Mouse (Mus musculus): ENCODE data around the gene Tbxa2r. TPM values are rescaled to one million over a fixed set of nuclear protein-coding genes. Genes with fewer than 3 reads are reported as not detected.
A peak's percentile ranks its signal among the peaks of the same experiment; 100 is the strongest.

Gene Tbxa2r
- polyA plus RNA-seq, 1 experiment from 2014 or later, result 22.3 TPM

DNA sequence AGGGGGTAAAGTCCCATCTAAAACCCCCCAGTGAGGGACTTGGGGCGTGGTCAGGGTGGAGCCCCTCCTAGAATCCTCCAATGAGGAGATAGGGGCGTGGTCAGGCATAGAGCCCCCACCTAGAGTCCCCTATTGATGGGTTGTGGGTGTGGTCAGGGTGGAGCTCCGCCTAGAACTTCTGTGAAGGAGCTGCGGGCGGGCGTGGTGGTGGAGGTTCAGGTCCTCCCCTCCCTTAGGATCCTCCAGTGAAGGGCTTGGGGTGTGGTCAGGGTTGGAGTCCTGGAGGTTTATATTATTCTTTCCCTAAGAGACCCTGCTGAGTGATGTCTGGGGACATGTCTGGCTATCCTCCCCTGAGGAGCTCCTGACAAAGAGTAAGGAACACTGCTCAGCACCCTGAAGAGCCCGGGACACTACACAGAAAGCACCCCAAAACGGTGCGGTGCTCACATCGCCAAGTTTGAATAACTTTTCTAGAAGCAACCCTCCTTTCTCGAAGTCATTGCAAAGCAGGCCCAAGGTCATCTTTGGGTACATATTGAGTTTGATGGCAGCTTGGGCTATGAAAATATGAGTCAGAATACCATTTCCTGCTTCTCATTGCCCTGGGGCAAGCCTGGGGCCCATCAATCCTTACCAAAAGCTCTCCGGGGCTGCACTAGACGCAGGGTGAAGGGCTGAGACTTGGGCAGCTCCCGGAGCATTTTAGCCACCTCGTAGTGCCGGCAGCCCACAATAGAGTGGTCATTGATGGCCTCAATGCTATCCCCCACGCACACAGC, 12.2 kb downstream of the Tbxa2r start:
- no peak overlapping the region for H3K4me2 ChIP-seq (ENCODE audit: low read length)
- ATAC-seq (replicated peaks; ENCODE audit: low FRiP score, low TSS enrichment, low read depth), result no peak
- 43% methylated on average over 17 of the region's 17 CpGs for WGBS
- no peak for DNase-seq (ENCODE audit: low spot score)
- H3K27me3 ChIP-seq (replicated peaks; ENCODE audit: control insufficient read depth, insufficient read depth, low read length), result peaks cover 36% of the 10 kb centered on the region
- H3K9me3 ChIP-seq (ENCODE audit: control insufficient read depth, low read length), result no peaks in the 10 kb centered on the region
- H3K36me3 ChIP-seq (ENCODE audit: control insufficient read depth, insufficient read depth, low read length), result no peaks in the 10 kb centered on the region
- H3K27ac ChIP-seq (ENCODE audit: low read depth), result no peak overlapping the region
- H3K4me1 ChIP-seq (replicated peaks; ENCODE audit: control insufficient read depth, insufficient read depth, low read length), result peaks cover 19% of the 10 kb centered on the region
- no peak overlapping the region for H3K4me3 ChIP-seq (ENCODE audit: low read depth, low read length)
- no peak overlapping the region for H3K9ac ChIP-seq (ENCODE audit: low read length)

DNA sequence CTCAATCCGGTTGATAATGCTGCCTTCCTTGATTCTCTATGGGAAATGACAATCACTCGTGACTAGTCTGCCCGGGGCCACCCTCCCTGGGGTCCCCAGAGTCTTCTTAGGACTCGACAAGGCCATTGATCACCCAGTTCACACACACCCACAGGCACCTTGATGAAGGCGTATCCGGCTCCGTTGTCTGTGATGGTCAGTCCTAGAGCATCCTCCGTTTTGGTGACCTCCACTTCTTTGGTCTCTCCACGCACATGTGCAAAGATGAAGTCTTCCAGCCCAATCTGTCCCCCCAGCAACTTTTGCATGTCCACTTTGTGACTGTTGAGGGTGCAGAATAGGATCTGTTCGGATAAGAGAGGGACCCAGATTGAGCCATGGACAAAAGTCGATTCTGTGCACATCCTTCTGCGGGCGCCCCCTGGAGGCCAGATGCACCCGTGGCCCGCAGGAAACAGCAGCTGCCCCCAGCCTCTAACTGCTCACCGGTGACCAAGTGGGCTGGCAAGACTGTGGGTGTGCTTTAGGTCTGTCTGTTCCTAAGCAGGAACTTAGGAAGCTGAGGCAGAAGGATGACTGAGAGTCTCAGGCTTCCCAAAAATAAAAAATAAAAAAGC, 12.9 kb downstream of the Tbxa2r start:
- H3K9ac ChIP-seq (ENCODE audit: low read length), result no peak overlapping the region
- H3K27ac ChIP-seq (ENCODE audit: low read depth), result no peak overlapping the region
- peaks cover 36% of the 10 kb centered on the region for H3K27me3 ChIP-seq (replicated peaks; ENCODE audit: control insufficient read depth, insufficient read depth, low read length)
- H3K4me2 ChIP-seq (ENCODE audit: low read length), result no peak overlapping the region
- no peaks in the 10 kb centered on the region for H3K36me3 ChIP-seq (ENCODE audit: control insufficient read depth, insufficient read depth, low read length)
- DNase-seq (ENCODE audit: low spot score) (peak; percentile 87), ATAC-seq (replicated peaks; ENCODE audit: low FRiP score, low TSS enrichment, low read depth) (no peak)
- peaks cover 15% of the 10 kb centered on the region for H3K4me1 ChIP-seq (replicated peaks; ENCODE audit: control insufficient read depth, insufficient read depth, low read length)
- 34% methylated on average over 16 of the region's 16 CpGs for WGBS
- H3K4me3 ChIP-seq (ENCODE audit: low read depth, low read length), result no peak overlapping the region
- H3K9me3 ChIP-seq (ENCODE audit: control insufficient read depth, low read length), result no peaks in the 10 kb centered on the region

DNA sequence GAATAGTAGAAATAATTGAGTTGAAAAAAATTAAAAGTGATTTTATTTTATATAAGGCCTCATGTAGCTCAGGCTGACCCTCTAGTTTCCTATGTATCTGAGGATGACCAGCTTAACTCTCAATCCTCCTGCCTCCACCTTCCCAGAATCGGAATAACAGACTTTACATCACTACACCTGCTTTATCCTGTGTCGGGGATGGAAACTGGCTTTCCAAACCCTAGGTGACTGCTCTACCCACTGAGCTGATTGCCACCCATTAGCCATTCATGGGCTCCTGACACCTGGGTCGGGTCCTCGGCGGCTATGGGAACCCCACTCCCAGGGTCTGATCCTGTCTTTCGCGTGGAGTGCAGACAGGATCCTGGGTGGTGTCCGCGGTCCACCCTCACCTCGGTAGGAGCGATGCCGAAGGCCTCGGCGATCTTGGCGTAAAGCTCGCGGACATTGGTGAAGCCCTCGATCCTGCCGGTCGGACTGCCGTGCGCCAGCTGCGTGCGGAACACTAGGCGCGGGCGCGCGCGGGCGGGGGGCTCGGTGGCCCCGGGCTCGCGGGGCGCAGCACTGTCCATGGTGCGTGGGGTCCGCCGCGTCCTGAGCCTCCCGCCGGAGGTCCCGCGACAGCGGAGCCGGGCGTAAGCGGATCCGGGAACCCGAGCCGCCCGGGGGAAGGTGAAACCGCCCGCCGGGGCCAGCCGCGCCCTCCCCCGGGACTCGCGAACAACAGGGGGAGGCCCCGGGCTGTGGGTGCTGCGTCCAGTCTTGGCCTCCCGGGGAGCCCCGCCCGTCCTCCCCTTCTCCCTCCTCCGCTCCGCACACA, 14.4 kb downstream of the Tbxa2r start, which contains the start of gene Gipc3:
Gene Gipc3, minus strand, starts transcription at position 581 of the 820 bp plus-strand sequence.
- ATAC-seq (replicated peaks; ENCODE audit: low FRiP score, low TSS enrichment, low read depth), result no peak
- 4% methylated on average over 56 of the region's 67 CpGs for WGBS
- H3K4me3 ChIP-seq (ENCODE audit: low read depth, low read length), result peak within 1 kb of the TSS; percentile 44
- no peak for DNase-seq (ENCODE audit: low spot score)
- H3K27ac ChIP-seq (ENCODE audit: low read depth), result no peak within 1 kb of the TSS
- H3K4me1 ChIP-seq (replicated peaks; ENCODE audit: control insufficient read depth, insufficient read depth, low read length), result peaks cover 22% of the 10 kb centered on the region
- H3K9me3 ChIP-seq (ENCODE audit: control insufficient read depth, low read length), result no peaks in the 10 kb centered on the region
- H3K36me3 ChIP-seq (ENCODE audit: control insufficient read depth, insufficient read depth, low read length), result peaks cover 6% of the 10 kb centered on the region
- peak within 1 kb of the TSS; percentile 48 for H3K9ac ChIP-seq (ENCODE audit: low read length)
- H3K4me2 ChIP-seq (ENCODE audit: low read length), result peak within 1 kb of the TSS; percentile 84
- H3K27me3 ChIP-seq (replicated peaks; ENCODE audit: control insufficient read depth, insufficient read depth, low read length), result peaks cover 33% of the 10 kb centered on the region

DNA sequence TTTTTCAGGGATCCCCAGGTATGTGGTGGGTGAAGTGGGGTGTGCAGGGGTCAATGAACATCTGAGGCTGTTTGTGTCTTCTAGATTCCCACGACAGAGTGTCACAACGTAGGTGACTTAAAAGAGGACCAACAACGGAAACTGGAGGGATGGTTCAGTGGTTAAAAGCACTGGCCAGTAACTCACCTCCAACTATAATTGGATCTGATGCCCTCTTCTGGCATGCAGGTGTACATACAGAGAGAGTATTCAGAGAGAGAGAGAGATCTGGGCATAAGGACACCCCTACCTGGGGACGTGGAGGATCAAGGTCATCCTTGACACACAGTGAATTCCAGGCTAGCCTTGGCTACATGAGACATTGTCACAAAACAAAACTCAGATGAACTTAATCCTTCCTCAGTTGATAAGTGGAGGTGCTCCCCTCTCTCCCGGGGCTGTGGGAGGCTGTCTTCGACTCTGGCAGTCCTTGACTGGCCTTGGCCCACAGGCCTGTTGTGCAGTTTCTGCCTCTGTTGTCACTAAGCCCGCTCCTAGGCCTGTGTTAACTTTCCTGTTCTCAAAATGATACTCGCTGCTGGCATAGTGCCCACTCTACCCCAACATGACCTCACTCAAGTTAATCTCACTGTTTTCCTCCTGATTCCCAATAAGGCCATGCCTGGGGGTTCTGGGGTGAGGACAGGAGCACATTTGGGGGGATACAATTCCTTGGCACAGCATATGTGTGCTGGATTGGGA, 16.1 kb downstream of the Tbxa2r start:
- Histone ChIP-seq H3K9me3 (ENCODE audit: control insufficient read depth, low read length) (no peaks in the 10 kb centered on the region), H3K9ac (ENCODE audit: low read length) (no peak overlapping the region), H3K4me1 (replicated peaks; ENCODE audit: control insufficient read depth, insufficient read depth, low read length) (peaks cover 32% of the 10 kb centered on the region), H3K27me3 (replicated peaks; ENCODE audit: control insufficient read depth, insufficient read depth, low read length) (peaks cover 33% of the 10 kb centered on the region), H3K4me2 (ENCODE audit: low read length) (no peak overlapping the region), H3K4me3 (ENCODE audit: low read depth, low read length) (no peak overlapping the region), H3K36me3 (ENCODE audit: control insufficient read depth, insufficient read depth, low read length) (peaks cover 6% of the 10 kb centered on the region), H3K27ac (ENCODE audit: low read depth) (no peak overlapping the region)
- DNase-seq (ENCODE audit: low spot score), result no peak
- ATAC-seq (replicated peaks; ENCODE audit: low FRiP score, low TSS enrichment, low read depth), result no peak
- WGBS, result 51% methylated on average over 8 of the region's 8 CpGs

DNA sequence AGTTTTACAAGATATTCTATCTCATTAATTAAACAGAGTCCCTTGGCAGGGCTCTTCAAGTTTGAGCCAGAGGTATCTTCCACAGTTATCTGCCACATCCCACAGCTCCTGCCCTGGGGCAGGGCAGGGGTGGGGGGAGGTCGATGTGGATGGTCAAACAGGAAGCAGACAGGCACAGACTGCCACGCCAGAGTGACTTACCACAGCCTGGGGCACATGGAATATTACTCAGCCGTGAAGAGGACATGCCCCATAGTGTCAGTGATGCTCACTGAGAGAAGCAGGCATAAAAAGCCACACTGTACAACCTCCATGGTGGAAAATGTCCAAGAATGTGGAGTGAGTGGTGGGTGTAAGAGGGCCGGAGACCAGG, 16.6 kb downstream of the Tbxa2r start:
- ATAC-seq (replicated peaks; ENCODE audit: low FRiP score, low TSS enrichment, low read depth) (no peak), DNase-seq (ENCODE audit: low spot score) (no peak)
- no peak overlapping the region for H3K27ac ChIP-seq (ENCODE audit: low read depth)
- 89% methylated on average over 4 of the region's 4 CpGs for WGBS
- peaks cover 6% of the 10 kb centered on the region for H3K36me3 ChIP-seq (ENCODE audit: control insufficient read depth, insufficient read depth, low read length)
- H3K9me3 ChIP-seq (ENCODE audit: control insufficient read depth, low read length), result no peaks in the 10 kb centered on the region
- H3K9ac ChIP-seq (ENCODE audit: low read length), result no peak overlapping the region
- no peak overlapping the region for H3K4me2 ChIP-seq (ENCODE audit: low read length)
- H3K27me3 ChIP-seq (replicated peaks; ENCODE audit: control insufficient read depth, insufficient read depth, low read length), result peaks cover 33% of the 10 kb centered on the region
- peaks cover 34% of the 10 kb centered on the region for H3K4me1 ChIP-seq (replicated peaks; ENCODE audit: control insufficient read depth, insufficient read depth, low read length)
- no peak overlapping the region for H3K4me3 ChIP-seq (ENCODE audit: low read depth, low read length)

DNA sequence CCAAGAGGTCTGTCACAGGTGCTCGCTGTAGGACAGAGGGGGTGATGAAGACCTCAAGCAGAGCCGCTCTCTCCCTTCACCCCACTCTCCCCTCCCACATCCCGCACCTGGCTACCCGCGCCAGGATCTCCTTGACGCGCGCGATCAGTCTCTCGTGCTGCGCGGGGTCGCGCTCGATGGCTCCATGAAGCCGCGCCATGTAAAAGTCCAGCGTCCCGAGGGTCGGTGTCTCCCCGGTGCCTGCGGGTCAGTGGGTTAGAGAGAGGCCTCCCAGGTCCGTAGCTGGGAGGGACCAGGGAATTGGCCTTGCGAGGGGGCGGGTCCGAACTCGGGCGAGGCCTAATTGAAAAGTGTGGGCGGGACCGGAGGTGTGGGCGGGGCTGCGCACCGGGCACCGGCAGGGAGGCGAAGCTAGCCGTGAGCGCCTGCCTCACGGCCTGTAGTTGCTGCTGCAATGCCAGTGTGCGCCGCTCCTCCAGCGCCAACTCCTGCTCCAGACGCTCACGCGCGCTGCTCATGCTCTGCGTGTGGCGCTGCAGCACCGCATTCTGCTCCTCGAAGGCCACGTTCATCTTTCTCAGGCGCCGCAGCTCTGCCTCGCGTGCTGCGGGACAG, 18.0 kb downstream of the Tbxa2r start:
- peaks cover 31% of the 10 kb centered on the region for H3K4me1 ChIP-seq (replicated peaks; ENCODE audit: control insufficient read depth, insufficient read depth, low read length)
- H3K4me3 ChIP-seq (ENCODE audit: low read depth, low read length), result peak overlapping the region; percentile 17; the same call in 1 of the 2 replicates
- 9% methylated on average over 54 of the region's 55 CpGs for WGBS
- ATAC-seq (replicated peaks; ENCODE audit: low FRiP score, low TSS enrichment, low read depth) (no peak; the same call in 1 of the 2 replicates), DNase-seq (ENCODE audit: low spot score) (no peak)
- peaks cover 6% of the 10 kb centered on the region for H3K36me3 ChIP-seq (ENCODE audit: control insufficient read depth, insufficient read depth, low read length)
- no peak overlapping the region for H3K27ac ChIP-seq (ENCODE audit: low read depth)
- peaks cover 33% of the 10 kb centered on the region for H3K27me3 ChIP-seq (replicated peaks; ENCODE audit: control insufficient read depth, insufficient read depth, low read length)
- H3K9me3 ChIP-seq (ENCODE audit: control insufficient read depth, low read length), result no peaks in the 10 kb centered on the region
- no peak overlapping the region for H3K9ac ChIP-seq (ENCODE audit: low read length)
- H3K4me2 ChIP-seq (ENCODE audit: low read length), result peak overlapping the region; percentile 47

DNA sequence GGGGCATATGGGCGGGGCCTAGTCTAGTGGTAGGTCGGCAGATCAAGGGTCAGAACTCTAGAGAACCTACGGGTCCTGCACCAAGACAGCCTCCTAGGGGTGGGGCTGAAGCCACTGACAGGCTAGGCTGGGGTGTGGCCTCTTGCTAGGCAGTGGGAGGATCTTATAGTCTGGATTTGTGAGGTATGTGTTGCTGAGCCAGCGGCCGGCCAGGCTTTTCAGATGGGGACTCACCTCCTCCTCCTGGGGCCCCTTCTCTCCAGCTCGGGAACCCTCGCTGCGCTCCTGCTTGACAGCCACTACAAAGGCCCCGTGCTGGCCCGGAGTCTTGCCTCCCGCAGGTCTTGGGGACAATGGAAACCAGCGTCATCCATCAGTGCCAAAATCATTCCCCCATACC, 20.6 kb downstream of the Tbxa2r start:
- Histone ChIP-seq H3K4me2 (ENCODE audit: low read length) (peak overlapping the region; percentile 88), H3K27me3 (replicated peaks; ENCODE audit: control insufficient read depth, insufficient read depth, low read length) (peaks cover 9% of the 10 kb centered on the region), H3K4me1 (replicated peaks; ENCODE audit: control insufficient read depth, insufficient read depth, low read length) (peaks cover 26% of the 10 kb centered on the region), H3K9me3 (ENCODE audit: control insufficient read depth, low read length) (no peaks in the 10 kb centered on the region), H3K27ac (ENCODE audit: low read depth) (0 out of 2 replicates have a peak overlapping the region, but pooled peaks have one; percentile 62), H3K4me3 (ENCODE audit: low read depth, low read length) (peak overlapping the region; percentile 66), H3K9ac (ENCODE audit: low read length) (no peak overlapping the region), H3K36me3 (ENCODE audit: control insufficient read depth, insufficient read depth, low read length) (peaks cover 6% of the 10 kb centered on the region)
- ATAC-seq (replicated peaks; ENCODE audit: low FRiP score, low TSS enrichment, low read depth) (0 out of 2 replicates have a peak, but pooled peaks have one; percentile 4), DNase-seq (ENCODE audit: low spot score) (no peak)
- WGBS, result 8% methylated on average over 12 of the region's 12 CpGs
